Mouse (Mus musculus) macrophage (primary cell): ENCODE results near the gene Atp6v1g3. TPM values are rescaled to one million over a fixed set of nuclear protein-coding genes. Genes with fewer than 3 reads are reported as not detected.

Source experiments
- polyA plus RNA-seq: library from polyadenylated mRNA; stranded (reverse); fragments of 250-400 nt; gene quantifications from 3 replicates; pipeline ENCODE4 v1.2.4, GENCODE M21; 2018; ENCODE audit warnings: inconsistent platforms

Atp6v1g3 gene
- polyA plus RNA-seq, 1 experiment from 2014 or later, result not detected

Other genes starting within 250 kb of the Atp6v1g3 start
- 131 to 243 TPM (median 195 TPM) in 3 replicates for gene Ptprc, start 98.0 kb upstream of the Atp6v1g3 start, polyA plus RNA-seq